Mouse (Mus musculus): Measurements from ENCODE around the gene Abhd16b. TPM values are rescaled to one million over a fixed set of nuclear protein-coding genes. Genes with fewer than 3 reads are reported as not detected.

Abhd16b gene
- polyA plus RNA-seq, 1 experiment from 2014 or later, result 0.18 TPM

DNA sequence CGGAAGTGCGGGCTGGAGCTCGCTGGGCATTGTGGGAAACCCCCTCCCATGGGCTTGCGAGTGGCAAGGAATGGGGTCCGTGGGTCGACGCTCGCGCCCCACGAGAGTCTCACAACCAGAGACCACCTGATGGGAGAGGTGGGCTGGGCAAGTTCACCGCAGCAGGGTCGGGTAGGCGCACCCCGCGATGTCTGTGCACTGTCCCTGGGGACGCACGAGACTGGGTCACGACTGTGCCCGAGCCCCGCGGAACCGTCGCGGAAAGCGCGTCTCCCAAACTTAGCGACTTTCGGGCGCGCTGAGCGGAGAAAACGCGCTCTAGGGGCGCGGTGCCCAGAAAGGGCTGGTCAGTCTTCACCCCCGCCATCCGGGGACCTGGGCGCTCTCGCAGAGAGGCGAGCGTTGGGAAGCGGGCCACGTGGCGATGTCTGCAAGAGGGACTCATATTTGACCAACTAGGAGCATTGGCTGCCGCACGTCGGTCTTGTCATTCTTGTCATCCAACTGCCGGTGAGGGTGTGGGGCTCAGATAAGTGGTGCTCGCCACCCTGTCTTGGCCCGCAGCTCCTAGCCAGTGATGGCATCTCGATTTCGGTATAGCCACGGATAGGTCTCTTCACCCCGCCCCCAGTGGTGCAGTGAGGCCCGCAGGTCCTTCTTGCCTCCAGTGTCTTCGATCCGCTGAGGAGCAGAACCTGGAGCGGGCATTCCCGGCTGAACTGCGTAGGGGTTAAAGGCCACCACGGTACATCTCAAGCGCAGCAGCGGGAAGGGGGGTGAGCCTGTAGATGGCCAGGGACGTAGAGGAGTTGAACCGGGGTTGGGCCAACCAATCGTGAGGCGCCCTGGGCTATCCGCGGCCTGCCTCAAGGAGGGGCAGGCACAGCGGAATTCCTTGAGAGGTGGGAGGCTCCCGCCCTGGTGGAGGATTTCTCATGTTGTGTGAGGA lies 33.1 kb upstream of the Abhd16b start:
- no peaks in the 10 kb centered on the region for H3K27me3 ChIP-seq (ENCODE audit: control insufficient read depth, insufficient read depth, low read length)
- no peaks in the 10 kb centered on the region for H3K9me3 ChIP-seq (ENCODE audit: control insufficient read depth, low read length)
- peak overlapping the region; percentile 28 to 73 for H3K27ac ChIP-seq (replicated peaks in 1 of 2; ENCODE audit: control insufficient read depth in 1 of 2, insufficient read depth in 1 of 2, low read depth in 2 of 2, low read length in 2 of 2)
- H3K4me3 ChIP-seq (ENCODE audit: control insufficient read depth in 1 of 2, insufficient read depth in 1 of 2, low read depth in 1 of 2, low read length in 2 of 2), result peak overlapping the region; percentile 67 to 75
- H3K36me3 ChIP-seq (ENCODE audit: control insufficient read depth, insufficient read depth, low read length), result no peaks in the 10 kb centered on the region
- peak overlapping the region; percentile 85 for H3K9ac ChIP-seq (ENCODE audit: low read length)
- peaks cover 11 to 24% of the 10 kb centered on the region in 2 experiments; a peak in 3 of 4 replicates for H3K4me1 ChIP-seq (ENCODE audit: control insufficient read depth in 2 of 2, insufficient read depth in 2 of 2, low read length in 2 of 2)
- under 1% methylated on average over 71 of the region's 71 CpGs for WGBS
- ATAC-seq (ENCODE audit: insufficient number of reproducible peaks, insufficient read depth, low FRiP score, low read depth), result peak; percentile 45
- H3K4me2 ChIP-seq (ENCODE audit: low read length), result peak overlapping the region; percentile 100

DNA sequence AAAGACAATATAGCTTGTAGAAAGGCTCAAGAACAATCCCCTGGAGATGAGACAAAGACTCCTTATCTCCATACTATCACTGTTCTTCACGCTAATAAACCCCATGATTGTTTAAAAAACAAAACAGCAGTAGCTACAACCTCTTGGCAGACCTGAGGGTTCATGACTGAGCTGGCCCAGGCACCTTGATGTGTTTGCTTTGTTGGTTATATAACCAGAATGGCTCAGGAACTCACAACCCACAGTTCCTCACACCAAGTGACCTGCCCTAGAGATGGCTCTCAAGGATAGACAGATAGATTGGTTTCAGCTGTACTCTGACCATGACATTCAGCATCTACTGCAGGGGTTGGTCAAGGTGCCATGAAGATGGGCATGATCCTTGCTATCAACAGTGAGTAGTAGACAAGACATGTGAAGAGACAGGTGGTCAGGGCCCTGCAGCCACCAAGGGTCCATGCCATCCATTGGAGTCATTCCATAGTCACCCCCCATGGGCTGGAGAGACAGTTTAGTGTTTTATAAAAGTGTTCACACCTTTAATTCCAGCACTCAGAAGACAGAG lies 31.4 kb upstream of the Abhd16b start:
- no peak for ATAC-seq (ENCODE audit: insufficient number of reproducible peaks, insufficient read depth, low FRiP score, low read depth)
- WGBS, result 88% methylated on average over 1 of the region's 1 CpGs

DNA sequence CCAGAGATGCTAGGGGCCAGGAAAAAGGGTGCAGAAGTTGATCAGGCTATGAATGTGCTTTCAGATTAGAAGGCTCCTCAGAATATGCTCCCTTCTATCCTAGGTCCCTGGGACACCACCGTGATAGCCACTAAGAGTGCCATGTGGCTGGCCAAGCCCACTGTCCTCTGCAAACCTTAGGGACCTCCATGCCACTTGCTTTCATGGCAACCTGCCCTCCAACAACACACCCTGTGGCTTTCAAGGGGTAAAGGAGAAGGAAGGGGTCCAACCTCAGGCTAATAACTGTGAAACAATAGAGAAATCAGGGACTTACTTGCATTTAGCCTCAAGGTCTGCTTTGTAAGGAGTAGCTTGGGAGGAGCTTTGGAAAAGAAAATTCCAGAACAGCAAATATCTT lies 30.4 kb upstream of the Abhd16b start:
- peak overlapping the region; percentile 42; the same call in 1 of the 2 replicates for H3K4me2 ChIP-seq (ENCODE audit: low read length)
- no peaks in the 10 kb centered on the region for H3K9me3 ChIP-seq (ENCODE audit: control insufficient read depth, low read length)
- no peaks in the 10 kb centered on the region for H3K36me3 ChIP-seq (ENCODE audit: control insufficient read depth, insufficient read depth, low read length)
- ATAC-seq (ENCODE audit: insufficient number of reproducible peaks, insufficient read depth, low FRiP score, low read depth), result no peak
- WGBS, result 85% methylated on average over 1 of the region's 1 CpGs
- H3K27ac ChIP-seq (replicated peaks in 1 of 2; ENCODE audit: control insufficient read depth in 1 of 2, insufficient read depth in 1 of 2, low read depth in 2 of 2, low read length in 2 of 2), result no peak overlapping the region
- H3K4me1 ChIP-seq (ENCODE audit: control insufficient read depth in 2 of 2, insufficient read depth in 2 of 2, low read length in 2 of 2), result peaks cover 11 to 19% of the 10 kb centered on the region in 2 experiments; a peak in 2 of 4 replicates
- no peak overlapping the region for H3K4me3 ChIP-seq (ENCODE audit: control insufficient read depth in 1 of 2, insufficient read depth in 1 of 2, low read depth in 1 of 2, low read length in 2 of 2)
- no peak overlapping the region for H3K9ac ChIP-seq (ENCODE audit: low read length)
- H3K27me3 ChIP-seq (ENCODE audit: control insufficient read depth, insufficient read depth, low read length), result no peaks in the 10 kb centered on the region

More for the DNA sequence above, 31.4 kb upstream of the Abhd16b start:
- H3K9me3 ChIP-seq (ENCODE audit: control insufficient read depth, low read length), result no peaks in the 10 kb centered on the region
- H3K9ac ChIP-seq (ENCODE audit: low read length), result no peak overlapping the region
- H3K27ac ChIP-seq (replicated peaks in 1 of 2; ENCODE audit: control insufficient read depth in 1 of 2, insufficient read depth in 1 of 2, low read depth in 2 of 2, low read length in 2 of 2), result no peak overlapping the region
- H3K4me1 ChIP-seq (ENCODE audit: control insufficient read depth in 2 of 2, insufficient read depth in 2 of 2, low read length in 2 of 2), result peaks cover 11 to 19% of the 10 kb centered on the region in 2 experiments; a peak in 2 of 4 replicates
- no peaks in the 10 kb centered on the region for H3K27me3 ChIP-seq (ENCODE audit: control insufficient read depth, insufficient read depth, low read length)
- H3K36me3 ChIP-seq (ENCODE audit: control insufficient read depth, insufficient read depth, low read length), result no peaks in the 10 kb centered on the region
- H3K4me3 ChIP-seq (ENCODE audit: control insufficient read depth in 1 of 2, insufficient read depth in 1 of 2, low read depth in 1 of 2, low read length in 2 of 2), result no peak overlapping the region
- H3K4me2 ChIP-seq (ENCODE audit: low read length), result no peak overlapping the region

DNA sequence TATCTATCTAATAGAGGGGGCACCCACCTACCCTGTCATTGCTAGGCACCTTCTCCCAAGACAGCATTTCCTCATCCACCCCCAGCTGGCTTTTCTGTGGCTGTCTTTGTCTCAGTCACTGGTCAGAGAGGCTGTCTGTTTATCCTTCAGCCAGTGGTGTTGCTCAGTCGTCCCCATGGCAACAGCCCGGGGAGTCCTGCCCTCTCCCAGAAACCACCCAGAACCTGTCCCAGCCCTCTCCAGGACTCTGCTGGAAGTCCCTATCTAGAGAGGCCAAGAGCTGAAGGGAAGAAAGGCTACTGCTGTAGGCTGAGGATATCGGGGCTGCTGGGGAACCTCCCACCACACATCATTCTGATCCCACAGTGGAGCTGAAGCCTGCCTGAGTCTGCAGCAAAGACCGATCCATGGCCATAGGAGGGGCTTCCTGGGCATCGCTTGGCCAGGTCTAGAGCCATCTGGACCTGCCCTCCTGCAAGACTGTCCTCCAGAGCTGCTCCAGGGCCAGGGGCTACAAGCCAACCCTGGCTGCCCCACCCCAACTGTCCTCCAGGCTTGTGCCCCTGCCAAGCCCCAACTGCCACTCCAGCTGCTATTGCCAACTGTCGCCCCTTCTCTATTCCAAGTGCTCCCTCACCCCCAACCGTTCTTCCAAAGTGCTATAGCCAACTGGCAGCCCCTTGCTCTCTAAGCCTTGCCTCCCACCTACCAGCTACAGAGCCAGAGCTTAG lies 29.8 kb upstream of the Abhd16b start:
- Histone ChIP-seq H3K4me3 (ENCODE audit: control insufficient read depth in 1 of 2, insufficient read depth in 1 of 2, low read depth in 1 of 2, low read length in 2 of 2) (no peak overlapping the region), H3K27ac (replicated peaks in 1 of 2; ENCODE audit: control insufficient read depth in 1 of 2, insufficient read depth in 1 of 2, low read depth in 2 of 2, low read length in 2 of 2) (no peak overlapping the region), H3K36me3 (ENCODE audit: control insufficient read depth, insufficient read depth, low read length) (no peaks in the 10 kb centered on the region), H3K27me3 (ENCODE audit: control insufficient read depth, insufficient read depth, low read length) (no peaks in the 10 kb centered on the region), H3K4me1 (ENCODE audit: control insufficient read depth in 2 of 2, insufficient read depth in 2 of 2, low read length in 2 of 2) (peaks cover 11 to 19% of the 10 kb centered on the region in 2 experiments; a peak in 2 of 4 replicates), H3K4me2 (ENCODE audit: low read length) (peak overlapping the region; percentile 42), H3K9me3 (ENCODE audit: control insufficient read depth, low read length) (no peaks in the 10 kb centered on the region), H3K9ac (ENCODE audit: low read length) (0 out of 2 replicates have a peak overlapping the region, but pooled peaks have one; percentile 13)
- 36% methylated on average over 7 of the region's 7 CpGs for WGBS
- 0 out of 2 replicates have a peak, but pooled peaks have one; percentile 33 for ATAC-seq (ENCODE audit: insufficient number of reproducible peaks, insufficient read depth, low FRiP score, low read depth)

DNA sequence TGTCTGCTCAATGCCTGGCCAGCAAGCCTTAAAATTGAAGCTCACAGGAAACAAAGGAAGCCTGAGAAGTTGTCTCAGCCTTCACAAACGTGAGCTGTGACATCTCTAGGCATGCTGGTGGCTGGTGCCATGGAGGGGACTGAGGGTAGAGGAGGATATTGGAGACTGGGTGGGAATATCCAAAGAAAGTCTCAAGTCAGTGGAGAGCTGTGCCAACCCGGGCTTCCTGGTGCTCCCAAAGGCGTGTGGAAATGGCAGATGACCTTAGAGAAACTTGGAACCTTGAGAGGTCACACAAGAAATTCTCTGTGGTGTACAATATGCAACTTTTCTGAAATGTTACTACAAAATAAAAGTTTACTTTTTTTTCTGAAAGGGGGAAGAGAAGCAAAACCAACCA lies 27.6 kb upstream of the Abhd16b start:
- Histone ChIP-seq H3K9me3 (ENCODE audit: control insufficient read depth, low read length) (no peaks in the 10 kb centered on the region), H3K36me3 (ENCODE audit: control insufficient read depth, insufficient read depth, low read length) (no peaks in the 10 kb centered on the region), H3K4me3 (ENCODE audit: control insufficient read depth in 1 of 2, insufficient read depth in 1 of 2, low read depth in 1 of 2, low read length in 2 of 2) (no peak overlapping the region), H3K4me2 (ENCODE audit: low read length) (no peak overlapping the region), H3K4me1 (ENCODE audit: control insufficient read depth in 2 of 2, insufficient read depth in 2 of 2, low read length in 2 of 2) (peaks cover 11 to 19% of the 10 kb centered on the region in 2 experiments), H3K9ac (ENCODE audit: low read length) (no peak overlapping the region), H3K27me3 (ENCODE audit: control insufficient read depth, insufficient read depth, low read length) (no peaks in the 10 kb centered on the region), H3K27ac (replicated peaks in 1 of 2; ENCODE audit: control insufficient read depth in 1 of 2, insufficient read depth in 1 of 2, low read depth in 2 of 2, low read length in 2 of 2) (no peak overlapping the region)
- no peak for ATAC-seq (ENCODE audit: insufficient number of reproducible peaks, insufficient read depth, low FRiP score, low read depth)
- WGBS, result 66% methylated on average over 3 of the region's 3 CpGs

DNA sequence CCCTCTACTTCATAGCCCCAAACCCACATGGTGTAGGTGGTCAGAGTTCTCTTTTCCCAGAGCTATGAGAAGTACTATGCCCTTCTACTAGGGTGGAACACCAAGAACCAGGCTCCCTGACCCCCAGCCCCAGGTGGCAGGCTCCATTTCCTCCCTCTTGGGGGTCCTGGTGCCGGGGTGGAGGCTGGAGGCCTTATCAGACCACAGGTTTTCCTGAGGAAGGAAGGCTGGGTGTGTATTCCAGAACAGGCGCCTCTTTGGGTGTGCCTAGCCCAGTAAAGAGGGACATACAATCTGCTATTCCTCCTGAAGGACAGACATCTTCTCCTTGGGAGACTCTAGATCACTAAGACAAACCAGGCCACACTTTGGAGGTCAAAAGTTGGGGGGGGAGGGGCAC lies 22.7 kb upstream of the Abhd16b start:
- no peaks in the 10 kb centered on the region for H3K36me3 ChIP-seq (ENCODE audit: control insufficient read depth, insufficient read depth, low read length)
- 45% methylated on average over 2 of the region's 2 CpGs for WGBS
- no peaks in the 10 kb centered on the region for H3K9me3 ChIP-seq (ENCODE audit: control insufficient read depth, low read length)
- H3K27me3 ChIP-seq (ENCODE audit: control insufficient read depth, insufficient read depth, low read length), result no peaks in the 10 kb centered on the region
- H3K4me1 ChIP-seq (ENCODE audit: control insufficient read depth in 2 of 2, insufficient read depth in 2 of 2, low read length in 2 of 2), result peaks cover 23 to 27% of the 10 kb centered on the region in 2 experiments
- no peak overlapping the region for H3K4me3 ChIP-seq (ENCODE audit: control insufficient read depth in 1 of 2, insufficient read depth in 1 of 2, low read depth in 1 of 2, low read length in 2 of 2)
- no peak for ATAC-seq (ENCODE audit: insufficient number of reproducible peaks, insufficient read depth, low FRiP score, low read depth)
- H3K4me2 ChIP-seq (ENCODE audit: low read length), result no peak overlapping the region
- H3K9ac ChIP-seq (ENCODE audit: low read length), result no peak overlapping the region
- H3K27ac ChIP-seq (replicated peaks in 1 of 2; ENCODE audit: control insufficient read depth in 1 of 2, insufficient read depth in 1 of 2, low read depth in 2 of 2, low read length in 2 of 2), result peak overlapping the region in 1 of 2 experiments; percentile 86; a peak in 1 of 4 replicates

DNA sequence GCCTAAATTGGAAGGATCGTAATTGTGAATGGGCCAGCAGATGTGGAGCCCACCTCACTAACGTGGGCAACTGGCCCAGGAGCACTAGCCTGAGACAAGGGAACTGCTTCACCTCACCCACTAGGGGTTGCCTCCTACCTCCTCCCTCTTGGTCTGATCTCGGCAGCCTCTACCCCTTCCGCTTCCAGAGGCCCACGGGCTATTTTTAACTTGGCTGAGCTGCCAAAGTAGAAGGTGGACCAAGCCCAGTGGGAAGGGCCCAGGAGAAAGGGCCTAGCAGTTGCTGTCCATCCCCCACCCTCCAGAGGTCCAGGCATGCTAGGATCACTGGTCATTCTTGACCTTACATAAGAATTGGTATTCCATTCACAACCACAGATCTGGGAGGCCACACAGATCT lies 21.8 kb upstream of the Abhd16b start:
- Histone ChIP-seq H3K4me3 (ENCODE audit: control insufficient read depth in 1 of 2, insufficient read depth in 1 of 2, low read depth in 1 of 2, low read length in 2 of 2) (no peak overlapping the region), H3K4me2 (ENCODE audit: low read length) (peak overlapping the region; percentile 36)
- peak; percentile 86 for ATAC-seq (ENCODE audit: insufficient number of reproducible peaks, insufficient read depth, low FRiP score, low read depth)

More for the DNA sequence above, 21.8 kb upstream of the Abhd16b start:
- H3K27me3 ChIP-seq (ENCODE audit: control insufficient read depth, insufficient read depth, low read length), result no peaks in the 10 kb centered on the region
- WGBS, result 15% methylated on average over 5 of the region's 5 CpGs
- H3K36me3 ChIP-seq (ENCODE audit: control insufficient read depth, insufficient read depth, low read length), result no peaks in the 10 kb centered on the region
- H3K9me3 ChIP-seq (ENCODE audit: control insufficient read depth, low read length), result no peaks in the 10 kb centered on the region
- no peak overlapping the region for H3K9ac ChIP-seq (ENCODE audit: low read length)
- H3K27ac ChIP-seq (replicated peaks in 1 of 2; ENCODE audit: control insufficient read depth in 1 of 2, insufficient read depth in 1 of 2, low read depth in 2 of 2, low read length in 2 of 2), result peak overlapping the region; percentile 58 to 86
- peaks cover 23 to 27% of the 10 kb centered on the region in 2 experiments for H3K4me1 ChIP-seq (ENCODE audit: control insufficient read depth in 2 of 2, insufficient read depth in 2 of 2, low read length in 2 of 2)

All from heart, embryonic 14.5 days (tissue).